Comparison of ENCODE assay signal across 8 mouse cellular contexts in the genomic region with DNA sequence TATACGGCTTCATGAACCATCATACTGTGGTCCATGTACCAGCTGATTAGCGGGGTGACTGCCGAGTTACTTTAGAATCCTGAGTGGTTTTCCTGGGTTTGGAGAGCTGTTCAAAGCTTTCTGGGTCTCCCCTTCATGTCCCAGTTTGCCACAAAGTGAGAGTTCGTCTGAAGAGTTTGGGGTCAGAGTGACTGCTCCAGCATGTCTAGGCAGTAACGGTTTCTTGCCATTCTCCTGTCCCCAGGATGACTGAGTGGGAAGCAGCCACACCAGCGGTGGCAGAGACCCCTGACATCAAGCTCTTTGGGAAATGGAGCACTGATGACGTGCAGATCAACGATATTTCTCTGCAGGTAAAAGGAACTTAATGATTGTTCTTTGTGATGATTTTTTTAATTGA. TPM values are rescaled to one million over a fixed set of nuclear protein-coding genes. Genes with fewer than 3 reads are reported as not detected.
DNase-seq lines count a peak whose midpoint lies in the region; ATAC-seq lines count a peak whose summit lies in the region.

No protein-coding gene starts in this region.

- H3K27me3 ChIP-seq in kidney, embryonic 14.5 days (ENCODE audit: control insufficient read depth, insufficient read depth, low read length), result peaks cover under 1% of the 10 kb centered on the region; the same call in 1 of the 2 replicates
- peaks cover 26% of the 10 kb centered on the region for H3K27me3 ChIP-seq in hindbrain, embryonic 12.5 days
- H3K27me3 ChIP-seq in midbrain, embryonic 13.5 days, result peaks cover 23% of the 10 kb centered on the region

- peak overlapping the region; percentile 91 for H3K4me2 ChIP-seq in kidney, embryonic 14.5 days (replicated peaks; ENCODE audit: low read depth, low read length)
- peak overlapping the region; percentile 91 for H3K4me2 ChIP-seq in hindbrain, embryonic 12.5 days (replicated peaks)
- peak overlapping the region; percentile 99 for H3K4me2 ChIP-seq in midbrain, embryonic 13.5 days (replicated peaks)

- no peaks in the 10 kb centered on the region for H3K9me3 ChIP-seq in kidney, embryonic 14.5 days (ENCODE audit: control insufficient read depth, low read length)
- H3K9me3 ChIP-seq in hindbrain, embryonic 12.5 days (replicated peaks), result no peaks in the 10 kb centered on the region
- no peaks in the 10 kb centered on the region for H3K9me3 ChIP-seq in midbrain, embryonic 13.5 days

- H3K36me3 ChIP-seq in kidney, embryonic 14.5 days (ENCODE audit: control insufficient read depth, insufficient read depth, low read length), result peaks cover 43% of the 10 kb centered on the region
- peaks cover 42% of the 10 kb centered on the region for H3K36me3 ChIP-seq in hindbrain, embryonic 12.5 days
- H3K36me3 ChIP-seq in midbrain, embryonic 13.5 days, result peaks cover 45% of the 10 kb centered on the region

- H3K4me1 ChIP-seq in kidney, embryonic 14.5 days (ENCODE audit: control insufficient read depth, insufficient read depth, low read length), result peaks cover 14% of the 10 kb centered on the region; the same call in 1 of the 2 replicates
- peaks cover 12% of the 10 kb centered on the region for H3K4me1 ChIP-seq in hindbrain, embryonic 12.5 days
- H3K4me1 ChIP-seq in midbrain, embryonic 13.5 days (replicated peaks), result peaks cover 20% of the 10 kb centered on the region

- H3K4me3 ChIP-seq in kidney, embryonic 14.5 days (ENCODE audit: low read length), result peak overlapping the region; percentile 74
- peak overlapping the region; percentile 60 for H3K4me3 ChIP-seq in hindbrain, embryonic 12.5 days
- peak overlapping the region; percentile 82 for H3K4me3 ChIP-seq in midbrain, embryonic 13.5 days (replicated peaks)

- DNase-seq in kidney, postnatal 4 days, result no peak
- peak; percentile 5 for DNase-seq in Muller cell, postnatal 12 days (ENCODE audit: inconsistent ontology term)
- DNase-seq in cerebellum, adult 11 months, result no peak
- DNase-seq in right cerebral cortex, postnatal 25 days, result no peak

- 4% methylated on average over 8 of the region's 8 CpGs for WGBS in kidney, embryonic 14.5 days
- WGBS in hindbrain, embryonic 12.5 days, result 5% methylated on average over 8 of the region's 8 CpGs
- WGBS in midbrain, embryonic 13.5 days, result 5% methylated on average over 8 of the region's 8 CpGs

- peak overlapping the region; percentile 90 for H3K9ac ChIP-seq in kidney, embryonic 14.5 days (ENCODE audit: low read depth, low read length)
- peak overlapping the region; percentile 67 for H3K9ac ChIP-seq in hindbrain, embryonic 12.5 days
- H3K9ac ChIP-seq in midbrain, embryonic 13.5 days (replicated peaks), result peak overlapping the region; percentile 87

- no peak for ATAC-seq in kidney, embryonic 14.5 days (ENCODE audit: low FRiP score, low TSS enrichment)
- no peak for ATAC-seq in hindbrain, embryonic 12.5 days (ENCODE audit: low FRiP score)
- no peak for ATAC-seq in midbrain, embryonic 13.5 days
- ATAC-seq in frontal cortex, adult (ENCODE audit: low TSS enrichment), result no peak

- H3K27ac ChIP-seq in kidney, embryonic 14.5 days (ENCODE audit: low read depth, low read length), result peak overlapping the region; percentile 56; the same call in 1 of the 2 replicates
- H3K27ac ChIP-seq in hindbrain, embryonic 12.5 days, result no peak overlapping the region
- peak overlapping the region; percentile 3; the same call in 1 of the 2 replicates for H3K27ac ChIP-seq in midbrain, embryonic 13.5 days

RNA-seq across cellular contexts. Expression of gene Rps5, which starts 0.6 kb away (rescaled TPM):
- polyA plus RNA-seq in kidney, embryonic 14.5 days (2014; fragmentation: Nextera tagmentation; extraction: Ambion mirVana), result 1,360 and 1,560 TPM in 2 replicates
- polyA plus RNA-seq in hindbrain, embryonic 12.5 days (2016; fragmentation: Nextera tagmentation; extraction: Ambion mirVana), result 497 and 613 TPM in 2 replicates
- polyA plus RNA-seq in midbrain, embryonic 13.5 days (2015; fragmentation: Nextera tagmentation; extraction: Ambion mirVana), result 680 and 686 TPM in 2 replicates

RNA-seq across cellular contexts. Expression of gene Rnf225, which starts 4.5 kb away (rescaled TPM):
- polyA plus RNA-seq in kidney, embryonic 14.5 days (2014; fragmentation: Nextera tagmentation; extraction: Ambion mirVana), result 0.47 and 0.76 TPM in 2 replicates
- 0.63 and 0.72 TPM in 2 replicates for polyA plus RNA-seq in hindbrain, embryonic 12.5 days (2016; fragmentation: Nextera tagmentation; extraction: Ambion mirVana)
- 0.69 and 1.1 TPM in 2 replicates for polyA plus RNA-seq in midbrain, embryonic 13.5 days (2015; fragmentation: Nextera tagmentation; extraction: Ambion mirVana)

RNA-seq across cellular contexts. Expression of gene Zscan22, which starts 25.1 kb away (rescaled TPM):
- 17.7 and 22.1 TPM in 2 replicates for polyA plus RNA-seq in kidney, embryonic 14.5 days (2014; fragmentation: Nextera tagmentation; extraction: Ambion mirVana)
- 13.0 and 14.5 TPM in 2 replicates for polyA plus RNA-seq in hindbrain, embryonic 12.5 days (2016; fragmentation: Nextera tagmentation; extraction: Ambion mirVana)
- polyA plus RNA-seq in midbrain, embryonic 13.5 days (2015; fragmentation: Nextera tagmentation; extraction: Ambion mirVana), result 10.4 and 10.5 TPM in 2 replicates

RNA-seq across cellular contexts. Expression of gene Zfp128, which starts 41.8 kb away (rescaled TPM):
- 4.0 and 4.5 TPM in 2 replicates for polyA plus RNA-seq in kidney, embryonic 14.5 days (2014; fragmentation: Nextera tagmentation; extraction: Ambion mirVana)
- 6.2 and 6.4 TPM in 2 replicates for polyA plus RNA-seq in hindbrain, embryonic 12.5 days (2016; fragmentation: Nextera tagmentation; extraction: Ambion mirVana)
- 7.4 and 7.6 TPM in 2 replicates for polyA plus RNA-seq in midbrain, embryonic 13.5 days (2015; fragmentation: Nextera tagmentation; extraction: Ambion mirVana)

RNA-seq across cellular contexts. Expression of gene Zfp324, which starts 42.9 kb away (rescaled TPM):
- polyA plus RNA-seq in kidney, embryonic 14.5 days (2014; fragmentation: Nextera tagmentation; extraction: Ambion mirVana), result 6.9 and 9.3 TPM in 2 replicates
- 14.5 and 15.2 TPM in 2 replicates for polyA plus RNA-seq in hindbrain, embryonic 12.5 days (2016; fragmentation: Nextera tagmentation; extraction: Ambion mirVana)
- 13.7 and 15.4 TPM in 2 replicates for polyA plus RNA-seq in midbrain, embryonic 13.5 days (2015; fragmentation: Nextera tagmentation; extraction: Ambion mirVana)
